Mouse (Mus musculus): ENCODE results near the gene Kif2c.
A peak's percentile ranks its signal among the peaks of the same experiment; 100 is the strongest.

- TF ChIP-seq CTCF (IDR thresholded peaks at IDR 0.05 in 2 of 3, conservative IDR thresholded peaks at IDR 0.05 in 1 of 3; ENCODE audit: control insufficient read depth in 1 of 3, insufficient read depth in 1 of 3, low read depth in 2 of 3, low read length in 3 of 3, poor library complexity in 1 of 3, severe bottlenecking in 1 of 3) (no peak), POLR2AphosphoS5 (IDR thresholded peaks at IDR 0.05; ENCODE audit: borderline replicate concordance, low read depth, low read length) (peak; percentile 53; the same call in 1 of the 2 replicates), ZC3H11A (IDR thresholded peaks at IDR 0.05; ENCODE audit: low read depth, low read length) (no peak), MYB (IDR thresholded peaks at IDR 0.05; ENCODE audit: low read depth, low read length) (no peak), EP300 (IDR thresholded peaks at IDR 0.05; ENCODE audit: low read depth in 1 of 2, low read length in 2 of 2) (no peak), RCOR1 (IDR thresholded peaks at IDR 0.05; ENCODE audit: low read depth, low read length) (no peak), MAX (IDR thresholded peaks at IDR 0.05; ENCODE audit: low read length) (peak; percentile 84), MEF2A (IDR thresholded peaks at IDR 0.05; ENCODE audit: extremely low read depth, insufficient replicate concordance, low read depth, low read length, poor library complexity, severe bottlenecking) (no peak)
Observed at GRCm38 (mm10) chr4:117155792-117156355, 26.6 kb downstream of the Kif2c start, which contains the start of gene Rps8.
